ENCODE assay signal across 8 mouse cellular contexts in genomic region chr16:6349381-6349780, GRCm38 (mm10).
A peak's percentile ranks its signal among the peaks of the same experiment; 100 is the strongest.
DNase-seq lines count a peak whose midpoint lies in the region; ATAC-seq and TF ChIP-seq lines count a peak whose summit lies in the region.
"Had no signal": no experiment of that assay in that cellular context is flagged by ENCODE, and none has a peak within 500 bp of the region (broad histone marks: within the 10 kb centered on the region; RNA-seq: fewer than 3 reads in every experiment).

No protein-coding gene starts in this region.

- peak; percentile 45; the same call in 1 of the 2 replicates for ATAC-seq in forebrain, embryonic 13.5 days

- TF ChIP-seq CTCF in E14TG2a.4 (conservative IDR thresholded peaks at IDR 0.05; ENCODE audit: low read length): no peak

- 13% methylated on average over 16 of the region's 16 CpGs for WGBS in forebrain, embryonic 13.5 days

- peak; percentile 9 for DNase-seq in 3134 (ENCODE audit: extremely low read depth, insufficient read length, low spot score)
- peak; percentile 49 to 50 for DNase-seq in left cerebral cortex, postnatal 14 days (ENCODE audit: low spot score in 2 of 2)
- DNase-seq in right cerebral cortex, postnatal 25 days: peak; percentile 57
- DNase-seq in kidney, adult 18-20 months: no peak
- no peak for DNase-seq in B cell, adult 2 months

- no peaks in the 10 kb centered on the region for H3K9me3 ChIP-seq in E14TG2a.4 (ENCODE audit: low read length)
- H3K9me3 ChIP-seq in forebrain, embryonic 13.5 days (replicated peaks): no peaks in the 10 kb centered on the region
- H3K9me3 ChIP-seq: megakaryocyte, embryonic 14.5 days had no signal

- peaks cover 14% of the 10 kb centered on the region; the same call in 1 of the 2 replicates for H3K4me1 ChIP-seq in E14TG2a.4 (replicated peaks; ENCODE audit: low read depth, low read length)
- peaks cover 18% of the 10 kb centered on the region for H3K4me1 ChIP-seq in forebrain, embryonic 13.5 days

- no peaks in the 10 kb centered on the region for H3K36me3 ChIP-seq in E14TG2a.4 (ENCODE audit: insufficient read depth, low read length)
- no peaks in the 10 kb centered on the region for H3K36me3 ChIP-seq in forebrain, embryonic 13.5 days (ENCODE audit: poor library complexity, severe bottlenecking)

- intact Hi-C loops in left cerebral cortex, postnatal 14 days (cut with DNase I): loop anchor here (10.0 kb wide), 1 partner anchor 315 kb away; no protein-coding TSS in a partner anchor

- H3K9ac ChIP-seq in forebrain, embryonic 13.5 days: peak overlapping the region; percentile 71

- H3K27me3 ChIP-seq in E14TG2a.4 (ENCODE audit: insufficient read depth, low read length): peaks cover 44% of the 10 kb centered on the region
- H3K27me3 ChIP-seq in forebrain, embryonic 13.5 days: peaks cover 23% of the 10 kb centered on the region

- peak overlapping the region; percentile 74 for H3K27ac ChIP-seq in forebrain, embryonic 13.5 days

- H3K4me3 ChIP-seq in E14TG2a.4 (replicated peaks; ENCODE audit: low read length): peak overlapping the region; percentile 73
- H3K4me3 ChIP-seq in forebrain, embryonic 13.5 days: peak overlapping the region; percentile 46
- H3K4me3 ChIP-seq: megakaryocyte, embryonic 14.5 days had no signal

- peak overlapping the region; percentile 70 for H3K4me2 ChIP-seq in forebrain, embryonic 13.5 days

Comparison
In these comparisons a context has a peak if more than half of its experiments do, and no peak if none do; other contexts are left out.
1. DNase-seq: peak in 3134 (single experiment), left cerebral cortex, postnatal 14 days (2 of 2) and right cerebral cortex, postnatal 25 days (single experiment); none in kidney, adult 18-20 months (single experiment) and B cell, adult 2 months (0 of 2).